Mouse (Mus musculus): ENCODE measurements around the gene Fkbp5.

GRCm38 (mm10) chr17:28532557-28532956 is 15.2 kb upstream of the Fkbp5 start:
- TF ChIP-seq CTCF (IDR thresholded peaks at IDR 0.05; ENCODE audit: extremely low read depth, insufficient read depth, insufficient read length, insufficient replicate concordance) = no peak
- TF ChIP-seq POLR2A (IDR thresholded peaks at IDR 0.05; ENCODE audit: low read depth, low read length) = no peak

Data from spleen, adult 2 months (tissue).